Mouse (Mus musculus) small intestine, adult 2 months (tissue): ENCODE measurements at regions not wholly inside any gene's neighbourhood (a gene's known extent, or its start where the extent isn't known, plus 50 kb on each side); places are given as distances from the start of the nearest gene placed in this dataset.

Experiments used
- CTCF ChIP-seq: fragments of 200-500 bp; IDR thresholded peaks from 2 replicates; pipeline ENCODE4 v1.5.1; 2012; ENCODE audit warnings: low read depth, mild to moderate bottlenecking, control low read depth, inconsistent platforms, low read length, moderate library complexity, mixed read lengths; ENCODE audit not compliant: insufficient replicate concordance, insufficient read length; ENCODE audit errors: extremely low read depth
- POLR2A ChIP-seq: fragments of 200-500 bp; IDR thresholded peaks from 2 replicates; pipeline ENCODE4 v1.6.1; 2012; ENCODE audit warnings: low read depth, mild to moderate bottlenecking, control low read depth, inconsistent platforms, low read length, moderate library complexity

GRCm38 (mm10) chr3:129434056-129434455, 98.1 kb upstream of the Elovl6 start:
- no peak for TF ChIP-seq CTCF
- no peak for TF ChIP-seq POLR2A
